Mouse (Mus musculus): Measurements from ENCODE around the gene Ubash3b.

Ubash3b gene

DNA sequence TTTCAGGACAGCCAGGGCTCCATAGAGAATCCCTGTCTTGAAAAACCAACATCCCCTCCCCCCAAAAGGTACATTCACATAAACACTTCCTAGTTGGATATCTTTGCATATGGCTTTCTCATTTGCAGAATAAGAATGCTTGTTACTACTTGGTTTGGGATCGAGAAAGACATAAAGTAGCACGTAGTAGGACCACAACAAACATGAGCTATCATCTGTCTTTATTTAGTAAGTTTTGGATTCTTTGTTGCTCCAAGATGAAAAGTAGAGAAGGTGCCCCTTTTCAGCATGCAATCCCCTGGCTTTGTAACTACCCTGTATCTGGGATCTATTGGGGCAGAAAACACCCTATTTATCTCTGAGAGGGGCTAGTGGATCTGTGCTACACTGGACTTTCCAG lies 25.2 kb downstream of the Ubash3b start:
- DNase-seq (ENCODE audit: low spot score in 2 of 2): no peak

DNA sequence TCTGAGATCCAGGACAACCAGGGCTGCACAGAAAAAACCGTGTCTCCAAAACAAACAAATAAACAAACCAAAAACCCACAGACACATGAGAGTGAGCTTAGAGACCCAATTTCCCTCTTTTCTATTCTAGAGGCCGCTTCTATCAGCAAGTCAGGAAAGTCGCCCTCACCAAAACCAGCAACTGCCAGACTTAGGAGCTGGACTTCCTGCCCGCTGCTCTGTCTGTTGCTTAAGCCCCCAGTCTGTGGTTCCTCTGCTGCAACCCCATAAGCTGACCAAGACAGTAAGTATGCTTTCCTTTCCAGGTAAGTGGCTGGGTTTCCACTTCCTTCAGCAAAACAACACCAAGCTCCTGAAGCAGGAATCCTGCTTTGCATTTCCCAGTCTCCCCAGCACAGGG lies 26.6 kb downstream of the Ubash3b start:
- DNase-seq (ENCODE audit: low spot score in 2 of 2): no peak

DNA sequence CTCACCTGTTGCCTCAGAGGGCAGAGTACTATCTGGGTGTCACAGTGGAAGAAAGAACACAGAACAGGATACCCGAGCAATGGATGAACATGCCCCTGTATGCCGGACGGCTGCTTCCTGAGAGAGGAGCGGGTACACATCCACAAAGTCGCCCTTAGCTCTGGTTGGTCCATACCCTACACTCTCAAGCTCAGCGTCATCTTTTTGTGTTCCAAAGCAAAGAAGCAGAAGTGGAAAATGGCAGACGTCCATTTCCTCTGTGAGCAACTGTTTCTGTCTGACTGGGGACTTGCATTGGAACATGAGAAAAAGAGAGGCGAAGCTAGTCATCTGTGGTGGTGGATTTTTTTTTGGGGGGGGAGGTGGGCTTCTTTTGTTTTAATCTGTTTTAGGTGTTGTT lies 30.9 kb downstream of the Ubash3b start:
- no peak for DNase-seq (ENCODE audit: low spot score in 2 of 2)

- DNase-seq (ENCODE audit: low spot score in 2 of 2): no peak
Measured at GRCm38 (mm10) chr9:41129802-41130480, 31.6 kb downstream of the Ubash3b start.

- DNase-seq (ENCODE audit: low spot score in 2 of 2): no peak
Measured at GRCm38 (mm10) chr9:41129273-41129672, 32.2 kb downstream of the Ubash3b start.

- DNase-seq (ENCODE audit: low spot score in 2 of 2): no peak
Measured at GRCm38 (mm10) chr9:41126723-41127122, 34.8 kb downstream of the Ubash3b start.

DNA sequence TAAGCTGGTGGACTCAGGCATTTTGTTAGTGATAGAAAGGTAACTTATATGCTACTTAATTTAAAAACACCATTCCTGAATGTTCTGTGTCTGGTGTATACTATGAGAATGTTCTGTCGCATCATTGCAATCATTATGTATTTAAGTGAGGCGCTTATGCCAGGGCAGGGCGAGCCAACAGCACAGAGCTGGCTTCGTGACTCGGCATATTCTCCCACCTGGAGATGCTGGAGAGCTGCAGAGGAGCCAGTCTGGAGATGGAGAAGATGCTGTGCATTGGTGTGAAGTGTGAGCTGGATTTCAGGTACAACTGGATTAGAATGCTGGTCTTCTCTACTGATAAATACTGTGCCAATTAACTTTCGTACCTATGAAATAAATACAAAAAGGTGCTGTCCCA lies 37.2 kb downstream of the Ubash3b start:
- DNase-seq (ENCODE audit: low spot score in 2 of 2): no peak

- DNase-seq (ENCODE audit: low spot score in 2 of 2): no peak
Measured at GRCm38 (mm10) chr9:41122390-41123110, 38.9 kb downstream of the Ubash3b start.

DNA sequence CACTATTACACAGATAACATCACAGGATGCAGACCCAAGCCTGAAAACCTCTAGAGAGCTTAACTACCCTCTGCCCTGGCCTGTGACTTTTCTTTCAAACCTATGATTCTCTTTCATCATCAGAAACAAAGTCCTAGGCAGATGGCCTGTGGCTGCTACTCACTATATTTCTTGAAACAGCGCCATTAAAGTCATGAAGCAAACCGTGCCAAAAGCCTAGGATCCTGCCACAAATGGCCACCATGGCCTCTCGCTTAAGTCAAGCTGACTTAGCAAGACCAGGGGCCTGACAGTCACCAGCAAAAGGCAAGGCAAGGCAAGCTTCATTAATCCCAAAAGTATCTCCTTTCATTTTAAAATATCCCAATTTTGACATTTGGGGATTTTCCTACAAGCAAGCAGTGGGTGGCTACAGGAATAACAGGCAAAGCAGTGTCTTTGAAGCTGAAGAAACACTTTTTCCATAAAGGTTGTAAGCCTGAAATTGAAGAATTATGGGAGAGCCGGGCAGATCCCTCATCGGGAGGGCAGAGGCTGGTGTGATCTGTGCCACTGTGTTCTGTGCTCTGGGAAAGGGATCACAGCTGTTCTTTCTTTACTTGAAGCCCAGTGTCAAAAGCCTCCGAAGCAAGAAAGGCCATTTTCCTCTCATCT lies 39.7 kb downstream of the Ubash3b start:
- no peak for DNase-seq (ENCODE audit: low spot score in 2 of 2)

GRCm38 (mm10) chr9:41119958-41120357 lies 41.5 kb downstream of the Ubash3b start:
- no peak for DNase-seq (ENCODE audit: low spot score in 2 of 2)

GRCm38 (mm10) chr9:41118065-41118464 lies 43.4 kb downstream of the Ubash3b start:
- DNase-seq (ENCODE audit: low spot score in 2 of 2): no peak

DNA sequence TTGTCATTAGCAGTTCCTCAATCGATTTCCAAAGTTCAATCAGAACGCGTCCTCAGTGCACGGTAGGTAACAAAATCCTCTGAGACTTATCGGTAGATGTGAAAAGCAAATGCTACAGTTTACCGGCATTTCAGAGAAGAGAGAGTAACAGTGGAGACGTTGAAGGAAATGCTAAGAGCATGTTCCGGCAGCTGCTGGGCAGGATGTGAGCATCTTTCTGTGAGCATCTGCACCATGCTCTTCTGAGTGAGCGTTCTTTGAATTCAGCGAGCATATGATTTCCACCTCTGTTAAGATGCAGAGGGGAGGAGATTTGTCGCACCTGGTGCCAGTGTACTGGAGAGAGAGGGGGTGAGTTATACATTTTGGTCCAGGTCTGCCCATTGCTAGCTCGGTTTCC lies 45.4 kb downstream of the Ubash3b start:
- DNase-seq (ENCODE audit: low spot score in 2 of 2): no peak

- no peak for DNase-seq (ENCODE audit: low spot score in 2 of 2)
Measured at GRCm38 (mm10) chr9:41114367-41114766, 47.1 kb downstream of the Ubash3b start.

DNA sequence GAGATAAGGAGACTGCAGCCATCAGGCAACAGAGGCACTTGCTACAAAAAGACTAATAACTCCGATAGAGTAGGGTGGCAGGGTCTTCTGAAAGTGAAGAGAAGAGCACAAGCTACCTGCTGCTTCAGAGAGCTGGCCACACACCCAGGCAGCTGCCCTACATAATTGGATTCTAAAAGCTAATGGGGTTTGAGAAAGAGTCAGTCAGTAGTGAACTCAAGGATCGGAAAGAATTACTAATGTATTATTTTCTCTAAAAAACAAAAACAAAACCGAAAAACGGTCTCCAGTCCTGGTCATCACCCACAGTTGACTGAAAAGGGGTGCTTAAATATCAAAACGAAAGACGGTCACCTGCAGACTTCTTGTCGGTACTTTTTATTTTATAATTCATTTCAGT lies 51.7 kb downstream of the Ubash3b start:
- DNase-seq (ENCODE audit: low spot score in 2 of 2): no peak

- DNase-seq (ENCODE audit: low spot score in 2 of 2): no peak
Measured at GRCm38 (mm10) chr9:41108324-41109180, 52.9 kb downstream of the Ubash3b start.

GRCm38 (mm10) chr9:41105201-41105643 lies 56.3 kb downstream of the Ubash3b start:
- peak; percentile 46 to 54 for DNase-seq (ENCODE audit: low spot score in 2 of 2)

- no peak for DNase-seq (ENCODE audit: low spot score in 2 of 2)
Measured at GRCm38 (mm10) chr9:41103722-41104121, 57.8 kb downstream of the Ubash3b start.

DNA sequence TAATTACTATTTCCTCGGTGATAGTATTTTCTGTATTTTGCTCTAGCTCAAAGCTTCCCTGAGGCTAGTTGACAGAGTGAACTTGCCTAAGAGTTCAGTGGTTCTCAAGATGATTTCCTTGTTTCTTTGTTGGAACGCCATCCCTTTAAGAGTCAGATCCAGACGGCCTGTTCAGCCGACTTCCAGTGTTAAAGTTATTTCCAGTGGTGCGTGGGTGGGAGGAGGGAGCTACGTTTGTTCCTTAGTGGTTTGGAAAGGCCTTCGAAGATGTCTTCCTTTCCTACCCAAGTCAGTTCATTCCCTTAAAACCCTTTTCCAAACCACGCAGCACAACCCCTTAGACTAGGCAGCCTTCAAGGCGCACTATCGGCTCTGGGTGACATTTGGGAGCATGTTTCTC lies 58.9 kb downstream of the Ubash3b start:
- no peak for DNase-seq (ENCODE audit: low spot score in 2 of 2)

- DNase-seq (ENCODE audit: low spot score in 2 of 2): no peak
Measured at GRCm38 (mm10) chr9:41099897-41100296, 61.6 kb downstream of the Ubash3b start.

DNA sequence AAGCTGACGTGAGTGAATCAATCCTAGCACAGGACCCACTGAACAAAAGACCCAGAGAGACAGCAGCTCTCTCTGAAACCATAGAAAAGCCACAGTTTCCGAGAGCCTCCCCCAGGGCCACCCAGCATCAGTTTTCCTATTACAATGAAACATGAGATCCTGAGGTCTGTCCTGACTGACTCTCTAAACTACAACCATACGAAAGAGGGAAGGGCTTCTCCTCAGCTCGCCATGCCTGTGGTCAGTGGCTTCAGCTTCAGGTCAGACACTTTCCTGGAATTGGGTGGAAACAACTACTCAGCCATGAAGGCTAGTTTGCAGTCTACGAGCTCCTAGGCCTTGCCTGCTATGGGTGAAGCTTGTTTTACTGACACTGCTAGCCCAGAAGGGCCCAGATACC lies 62.4 kb downstream of the Ubash3b start:
- no peak for DNase-seq (ENCODE audit: low spot score in 2 of 2)

- no peak for DNase-seq (ENCODE audit: low spot score in 2 of 2)
Measured at GRCm38 (mm10) chr9:41098065-41098464, 63.4 kb downstream of the Ubash3b start.

DNA sequence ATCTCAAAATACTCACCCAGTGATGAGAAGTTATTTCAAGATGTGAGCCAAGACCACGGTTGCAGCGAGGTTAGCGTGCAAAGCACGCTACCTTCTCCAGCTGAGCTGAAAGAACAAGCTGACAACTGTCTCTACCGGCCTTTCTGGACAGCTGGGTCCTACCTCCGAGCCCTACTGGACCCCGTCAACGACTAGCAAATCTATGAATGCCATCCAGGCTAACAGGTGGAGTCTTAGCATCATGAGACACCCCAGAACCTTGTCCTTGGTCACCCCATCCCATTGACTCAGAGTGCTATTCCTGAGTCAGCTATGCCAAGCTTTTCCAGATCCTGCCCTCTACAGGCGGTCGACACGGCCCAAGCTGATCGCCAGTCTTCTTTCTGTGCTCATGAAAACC lies 69.5 kb downstream of the Ubash3b start:
- DNase-seq (ENCODE audit: low spot score in 2 of 2): no peak

All from spleen, postnatal 14 days (tissue).